Mouse (Mus musculus) T-cell, adult 66 days (primary cell): ENCODE results near the gene Erh. TPM values are rescaled to one million over a fixed set of nuclear protein-coding genes. Genes with fewer than 3 reads are reported as not detected.

ENCODE experiments used
- total RNA-seq, 2 experiments: library from RNA; stranded (reverse); gene quantifications; 3 replicates in 1 of 2; 4 replicates in 1 of 2; pipeline ENCODE4 v1.2.4; 2023

Gene Erh
- total RNA-seq = 10 to 100 TPM; 62.1 to 80.9 TPM

GRCm38 (mm10) chr12:80643693-80644505, at the start of gene Erh, which contains the start of gene Slc39a9:
Erh (minus strand) TSS chr12:80644341.
Slc39a9 (plus strand) TSS chr12:80643883.

GRCm38 (mm10) chr12:80692269-80692972, 48.3 kb upstream of the Erh start, which contains the start of gene Plekhd1:
Plekhd1 (plus strand) TSS chr12:80692591.

Other genes starting within 250 kb of the Erh start
- gene Dcaf5, start 207.7 kb downstream of the Erh start, total RNA-seq = 10 to 100 TPM; 60.8 to 69.0 TPM
- 10 to 100 TPM; 47.8 to 56.0 TPM for gene Exd2, start 181.2 kb downstream of the Erh start, total RNA-seq
- gene Galnt16, start 126.1 kb downstream of the Erh start, total RNA-seq = not detected
- 10 to 100 TPM; 28.2 to 35.9 TPM for gene Slc39a9, start 458 bp downstream of the Erh start, total RNA-seq
- gene Plekhd1, start 48.2 kb upstream of the Erh start, total RNA-seq = under 1 TPM; 0.47 to 0.96 TPM
- not detected for gene Ccdc177, start 116.3 kb upstream of the Erh start, total RNA-seq
- 100 to 1,000 TPM; 126 to 129 TPM for gene Susd6, start 146.2 kb upstream of the Erh start, total RNA-seq